Mouse (Mus musculus) stomach, postnatal 0 days (tissue): Measurements from ENCODE around the gene Ift88.

ENCODE experiments used
- CTCF ChIP-seq: IDR thresholded peaks from 2 replicates; pipeline ENCODE4 v1.5.1; 2016; ENCODE audit warnings: antibody characterized with exemption, low read depth, mild to moderate bottlenecking, moderate library complexity
- EP300 ChIP-seq: optimal IDR thresholded peaks from 2 replicates; pipeline ENCODE3; 2016; ENCODE audit warnings: antibody characterized with exemption

DNA sequence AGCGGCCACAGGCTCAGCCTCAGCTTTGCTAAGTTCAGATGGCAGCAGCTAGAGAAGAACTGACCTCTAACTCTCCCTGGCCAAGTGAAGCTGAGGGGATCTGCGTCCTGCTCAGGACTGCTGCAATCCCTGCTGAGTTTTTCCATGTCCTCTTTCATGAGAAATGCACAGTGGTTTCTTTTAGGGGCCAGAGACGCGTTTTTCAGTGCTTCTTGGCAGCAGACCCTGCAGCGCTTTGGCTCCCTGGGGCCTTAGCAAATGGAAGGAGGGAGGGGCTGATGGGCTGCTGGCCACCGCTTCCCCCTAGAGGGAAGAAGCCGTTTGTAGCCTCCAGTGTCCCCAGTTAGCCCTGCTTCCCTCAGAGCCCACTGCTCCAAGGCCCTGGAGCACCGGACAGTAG, 111.1 kb downstream of the Ift88 start:
- peak; percentile 17; the same call in 1 of the 2 replicates for TF ChIP-seq CTCF
- no peak for TF ChIP-seq EP300
